Mouse (Mus musculus) stomach, postnatal 0 days (tissue): ENCODE measurements around the gene Nphp4.

Experiments
- CTCF ChIP-seq: IDR thresholded peaks from 2 replicates; pipeline ENCODE4 v1.5.1; 2016; ENCODE audit warnings: antibody characterized with exemption, low read depth, mild to moderate bottlenecking, moderate library complexity
- EP300 ChIP-seq: optimal IDR thresholded peaks from 2 replicates; pipeline ENCODE3; 2016; ENCODE audit warnings: antibody characterized with exemption

GRCm38 (mm10) chr4:152480426-152480825 lies 3.9 kb downstream of the Nphp4 start:
- TF ChIP-seq CTCF (no peak), EP300 (no peak)
